Mouse (Mus musculus) neural tube, embryonic 12.5 days (tissue): ENCODE data around the gene Rora. TPM values are rescaled to one million over a fixed set of nuclear protein-coding genes. Genes with fewer than 3 reads are reported as not detected.

Experiments used
- ATAC-seq: fragments of 200-750 bp; cut with Nextera tagmentation; 2 replicates; pipeline ENCODE4 v1.8.0; 2017; ENCODE audit warnings: low read depth, mild to moderate bottlenecking, moderate TSS enrichment, moderate library complexity; ENCODE audit not compliant: low FRiP score
- H3K27ac ChIP-seq: fragments of 300-500 bp; sonication (generic); 2 replicates; pipeline ENCODE4 v1.5.1; 2016
- H3K27me3 ChIP-seq: fragments of 300-500 bp; sonication (generic); replicated peaks from 2 replicates; pipeline ENCODE4 v1.6.1; 2016; ENCODE audit warnings: mild to moderate bottlenecking
- H3K36me3 ChIP-seq: fragments of 300-500 bp; sonication (generic); 2 replicates; pipeline ENCODE4 v1.6.1; 2016; ENCODE audit warnings: mild to moderate bottlenecking
- H3K4me1 ChIP-seq: fragments of 300-500 bp; sonication (generic); 2 replicates; pipeline ENCODE4 v1.6.1; 2016
- H3K4me2 ChIP-seq: fragments of 300-500 bp; sonication (generic); replicated peaks from 2 replicates; pipeline ENCODE4 v1.6.1; 2016; ENCODE audit warnings: mild to moderate bottlenecking
- H3K4me3 ChIP-seq: fragments of 300-500 bp; sonication (generic); 2 replicates; pipeline ENCODE4 v1.5.1; 2016
- H3K9ac ChIP-seq: fragments of 300-500 bp; sonication (generic); 2 replicates; pipeline ENCODE4 v1.6.1; 2016; ENCODE audit warnings: mild to moderate bottlenecking
- H3K9me3 ChIP-seq: fragments of 300-500 bp; sonication (generic); 2 replicates; pipeline ENCODE4 v1.6.1; 2016; ENCODE audit warnings: mild to moderate bottlenecking
- WGBS: fragments of 180-500 bp; shearing (Covaris S2); methylation state at CpG from one replicate; pipeline ENCODE4 v1.1.7; 2016; 5-methylcytosine and 5-hydroxymethylcytosine counted together
- polyA plus RNA-seq: library from polyadenylated mRNA; unstranded; fragments of >200 nt; fragmentation: Nextera tagmentation; extraction: Ambion mirVana; gene quantifications from 2 replicates; pipeline ENCODE4 v1.2.1, GENCODE M21; 2016

Gene Rora
- polyA plus RNA-seq, 1 experiment from 2014 or later = 5.3 TPM

GRCm38 (mm10) chr9:69354228-69354627 lies 700.6 kb downstream of the Rora start:
- no peak for ATAC-seq
- Histone ChIP-seq H3K9ac (no peak overlapping the region), H3K36me3 (no peaks in the 10 kb centered on the region), H3K27ac (no peak overlapping the region), H3K9me3 (no peaks in the 10 kb centered on the region), H3K27me3 (no peaks in the 10 kb centered on the region; the same call in 1 of the 2 replicates), H3K4me1 (no peaks in the 10 kb centered on the region; the same call in 1 of the 2 replicates), H3K4me3 (no peak overlapping the region), H3K4me2 (no peak overlapping the region)
- 72% methylated on average over 6 of the region's 6 CpGs for WGBS

GRCm38 (mm10) chr9:69357834-69358233 lies 704.2 kb downstream of the Rora start:
- H3K4me1 ChIP-seq = no peaks in the 10 kb centered on the region; the same call in 1 of the 2 replicates
- no peak overlapping the region for H3K4me2 ChIP-seq
- no peaks in the 10 kb centered on the region for H3K36me3 ChIP-seq
- H3K9me3 ChIP-seq = no peaks in the 10 kb centered on the region
- no peaks in the 10 kb centered on the region; the same call in 1 of the 2 replicates for H3K27me3 ChIP-seq
- H3K9ac ChIP-seq = no peak overlapping the region
- ATAC-seq = no peak
- 34% methylated on average over 3 of the region's 3 CpGs for WGBS
- H3K4me3 ChIP-seq = no peak overlapping the region
- no peak overlapping the region for H3K27ac ChIP-seq

- H3K9me3 ChIP-seq = no peaks in the 10 kb centered on the region
- H3K4me2 ChIP-seq = no peak overlapping the region
- H3K4me1 ChIP-seq = no peaks in the 10 kb centered on the region; the same call in 1 of the 2 replicates
- ATAC-seq = no peak
- H3K27me3 ChIP-seq = no peaks in the 10 kb centered on the region; the same call in 1 of the 2 replicates
- H3K4me3 ChIP-seq = no peak overlapping the region
- no peak overlapping the region for H3K27ac ChIP-seq
- 69% methylated on average over 6 of the region's 6 CpGs for WGBS
- H3K9ac ChIP-seq = no peak overlapping the region
- no peaks in the 10 kb centered on the region for H3K36me3 ChIP-seq
Measured at GRCm38 (mm10) chr9:69358797-69359196, 705.2 kb downstream of the Rora start.

DNA sequence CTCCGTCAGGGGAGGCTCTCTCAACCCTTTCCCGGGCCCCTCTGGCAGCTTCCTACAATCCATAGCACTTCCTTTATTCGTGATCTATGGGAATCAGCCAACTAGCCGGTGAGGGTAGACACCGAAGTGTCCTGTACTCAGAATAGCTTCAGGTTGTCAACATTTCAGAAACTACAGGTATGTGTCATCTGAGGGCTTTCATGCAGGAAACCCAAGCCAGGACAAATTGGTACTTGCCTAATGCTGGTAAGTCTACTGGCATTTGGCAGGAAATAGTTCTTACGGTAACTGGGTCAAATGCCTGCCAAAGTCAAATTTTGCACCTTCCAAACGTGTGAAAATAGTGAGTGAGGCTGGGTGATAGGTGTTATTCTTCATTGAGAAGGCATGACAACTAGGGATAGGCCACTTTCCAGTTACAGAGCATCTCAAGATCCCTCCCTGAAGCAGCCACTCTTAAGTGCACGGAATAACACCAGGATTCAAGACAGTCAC lies 708.4 kb downstream of the Rora start:
- 90% methylated on average over 8 of the region's 8 CpGs for WGBS
- no peaks in the 10 kb centered on the region; the same call in 1 of the 2 replicates for H3K4me1 ChIP-seq
- H3K9ac ChIP-seq = no peak overlapping the region
- ATAC-seq = no peak
- no peak overlapping the region for H3K4me3 ChIP-seq
- no peaks in the 10 kb centered on the region for H3K36me3 ChIP-seq
- no peaks in the 10 kb centered on the region for H3K9me3 ChIP-seq
- no peaks in the 10 kb centered on the region for H3K27me3 ChIP-seq
- H3K4me2 ChIP-seq = no peak overlapping the region
- no peak overlapping the region for H3K27ac ChIP-seq

DNA sequence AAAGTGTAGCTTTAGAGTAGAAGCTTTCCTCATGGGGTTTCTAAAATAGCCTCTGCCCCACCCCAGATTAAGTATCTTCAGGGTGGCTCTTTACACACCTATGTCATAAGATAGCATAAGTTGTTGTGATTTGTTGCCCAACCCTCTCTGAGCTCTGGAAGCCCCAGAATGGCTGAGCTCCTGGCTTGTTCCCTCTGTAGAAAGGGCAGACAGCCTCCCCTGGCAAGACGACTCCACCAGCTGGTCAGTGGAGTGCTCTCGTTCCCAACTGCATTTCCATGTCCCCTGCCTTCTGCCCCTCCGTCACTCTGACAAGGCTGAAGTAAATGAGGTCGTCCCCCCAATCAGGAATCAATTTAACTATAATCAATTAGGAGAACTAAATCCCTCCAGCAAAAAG lies 709.2 kb downstream of the Rora start:
- Histone ChIP-seq H3K9me3 (no peaks in the 10 kb centered on the region), H3K36me3 (no peaks in the 10 kb centered on the region), H3K4me2 (no peak overlapping the region), H3K27ac (no peak overlapping the region), H3K4me3 (no peak overlapping the region), H3K4me1 (no peaks in the 10 kb centered on the region; the same call in 1 of the 2 replicates), H3K9ac (no peak overlapping the region), H3K27me3 (no peaks in the 10 kb centered on the region)
- 42% methylated on average over 4 of the region's 4 CpGs for WGBS
- ATAC-seq = no peak

DNA sequence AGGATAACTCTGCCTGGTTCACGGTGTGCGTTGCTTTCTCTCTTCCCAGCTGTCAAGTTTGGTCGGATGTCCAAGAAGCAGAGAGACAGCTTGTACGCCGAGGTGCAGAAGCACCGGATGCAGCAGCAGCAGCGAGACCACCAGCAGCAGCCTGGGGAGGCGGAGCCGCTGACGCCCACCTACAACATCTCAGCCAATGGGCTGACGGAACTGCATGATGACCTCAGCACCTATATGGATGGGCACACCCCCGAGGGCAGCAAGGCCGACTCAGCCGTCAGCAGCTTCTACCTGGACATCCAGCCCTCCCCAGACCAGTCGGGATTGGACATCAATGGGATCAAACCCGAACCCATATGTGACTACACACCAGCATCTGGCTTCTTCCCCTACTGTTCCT lies 710.5 kb downstream of the Rora start:
- Histone ChIP-seq H3K4me1 (no peaks in the 10 kb centered on the region), H3K9me3 (no peaks in the 10 kb centered on the region), H3K27me3 (no peaks in the 10 kb centered on the region), H3K27ac (no peak overlapping the region), H3K9ac (no peak overlapping the region), H3K4me2 (no peak overlapping the region), H3K36me3 (no peaks in the 10 kb centered on the region), H3K4me3 (no peak overlapping the region)
- 68% methylated on average over 16 of the region's 16 CpGs for WGBS
- ATAC-seq = no peak

DNA sequence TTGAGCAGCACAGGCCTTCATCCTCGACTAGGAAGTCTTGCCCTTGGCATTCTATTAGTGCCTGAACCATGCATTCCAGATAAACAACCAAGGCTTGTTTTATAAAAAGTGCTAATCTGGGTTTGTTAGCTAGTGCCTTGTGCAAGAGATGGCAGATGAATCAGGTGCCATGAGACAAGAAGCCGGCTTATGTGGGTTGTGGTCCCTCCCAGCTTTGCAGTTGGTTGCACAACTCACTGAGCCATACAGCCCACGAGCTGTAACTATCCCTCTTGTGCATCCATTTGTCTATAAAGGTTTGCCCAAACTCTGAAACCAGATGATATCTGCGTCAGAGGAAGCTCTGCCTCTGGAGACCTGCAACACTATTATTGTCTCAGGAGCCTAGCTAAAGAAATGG lies 713.5 kb downstream of the Rora start:
- Histone ChIP-seq H3K4me2 (no peak overlapping the region), H3K4me1 (no peaks in the 10 kb centered on the region), H3K9me3 (no peaks in the 10 kb centered on the region), H3K4me3 (no peak overlapping the region), H3K27ac (no peak overlapping the region), H3K9ac (no peak overlapping the region), H3K36me3 (no peaks in the 10 kb centered on the region), H3K27me3 (no peaks in the 10 kb centered on the region)
- no peak for ATAC-seq
- WGBS = 76% methylated on average over 4 of the region's 4 CpGs

GRCm38 (mm10) chr9:69368071-69368470 lies 714.5 kb downstream of the Rora start:
- 73% methylated on average over 8 of the region's 8 CpGs for WGBS
- H3K27me3 ChIP-seq = no peaks in the 10 kb centered on the region
- no peak for ATAC-seq
- no peak overlapping the region for H3K4me3 ChIP-seq
- no peak overlapping the region for H3K9ac ChIP-seq
- H3K4me2 ChIP-seq = no peak overlapping the region
- H3K36me3 ChIP-seq = no peaks in the 10 kb centered on the region
- no peaks in the 10 kb centered on the region for H3K9me3 ChIP-seq
- H3K4me1 ChIP-seq = no peaks in the 10 kb centered on the region
- H3K27ac ChIP-seq = no peak overlapping the region

- Histone ChIP-seq H3K4me1 (no peaks in the 10 kb centered on the region), H3K36me3 (no peaks in the 10 kb centered on the region), H3K4me2 (no peak overlapping the region), H3K9ac (no peak overlapping the region), H3K9me3 (no peaks in the 10 kb centered on the region), H3K27ac (no peak overlapping the region), H3K4me3 (no peak overlapping the region), H3K27me3 (no peaks in the 10 kb centered on the region)
- 84% methylated on average over 11 of the region's 11 CpGs for WGBS
- ATAC-seq = no peak
Measured at GRCm38 (mm10) chr9:69371046-69371724, 717.6 kb downstream of the Rora start.

- WGBS = 42% methylated on average over 4 of the region's 4 CpGs
- Histone ChIP-seq H3K9me3 (no peaks in the 10 kb centered on the region), H3K36me3 (peaks cover 4% of the 10 kb centered on the region; the same call in 1 of the 2 replicates), H3K4me1 (no peaks in the 10 kb centered on the region), H3K4me3 (no peak overlapping the region), H3K4me2 (no peak overlapping the region), H3K27me3 (no peaks in the 10 kb centered on the region), H3K27ac (no peak overlapping the region), H3K9ac (no peak overlapping the region)
- ATAC-seq = no peak
Measured at GRCm38 (mm10) chr9:69372871-69373270, 719.3 kb downstream of the Rora start.

DNA sequence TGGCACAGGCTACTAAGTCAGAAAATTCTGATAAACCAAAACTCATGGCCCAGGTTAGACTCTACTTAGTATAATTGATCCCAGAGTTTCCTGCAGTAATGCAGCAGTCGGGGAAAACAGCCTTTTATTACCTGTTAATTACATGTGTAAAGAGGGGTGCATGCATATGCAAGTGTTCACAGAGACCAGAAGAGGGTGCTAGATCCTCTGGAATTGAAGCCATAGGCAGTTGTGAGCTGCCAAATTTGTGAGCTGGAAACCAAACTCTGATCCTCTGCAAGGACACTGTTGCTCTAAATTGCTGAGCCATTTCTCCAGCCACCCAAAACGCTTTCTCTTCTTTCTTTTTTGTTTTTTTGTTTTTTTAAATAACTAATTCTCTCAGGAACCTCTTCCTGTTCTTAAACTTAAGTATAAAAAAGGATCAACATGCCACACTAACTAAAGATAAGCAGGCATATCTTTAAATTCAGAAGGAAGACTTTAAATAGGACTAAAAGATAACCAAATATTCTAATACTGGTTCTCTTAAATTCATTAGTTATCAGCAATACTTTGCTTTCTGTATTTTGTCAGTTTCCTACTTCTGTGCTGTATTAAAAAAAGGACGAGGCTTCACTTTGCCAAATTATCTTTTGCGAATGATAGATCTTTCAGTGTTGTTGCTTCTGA lies 723.5 kb downstream of the Rora start:
- Histone ChIP-seq H3K4me2 (no peak overlapping the region), H3K4me1 (no peaks in the 10 kb centered on the region), H3K36me3 (peaks cover 4% of the 10 kb centered on the region; the same call in 1 of the 2 replicates), H3K4me3 (no peak overlapping the region), H3K9ac (no peak overlapping the region), H3K27ac (no peak overlapping the region), H3K9me3 (no peaks in the 10 kb centered on the region), H3K27me3 (no peaks in the 10 kb centered on the region)
- WGBS = 83% methylated on average over 4 of the region's 4 CpGs
- ATAC-seq = no peak

DNA sequence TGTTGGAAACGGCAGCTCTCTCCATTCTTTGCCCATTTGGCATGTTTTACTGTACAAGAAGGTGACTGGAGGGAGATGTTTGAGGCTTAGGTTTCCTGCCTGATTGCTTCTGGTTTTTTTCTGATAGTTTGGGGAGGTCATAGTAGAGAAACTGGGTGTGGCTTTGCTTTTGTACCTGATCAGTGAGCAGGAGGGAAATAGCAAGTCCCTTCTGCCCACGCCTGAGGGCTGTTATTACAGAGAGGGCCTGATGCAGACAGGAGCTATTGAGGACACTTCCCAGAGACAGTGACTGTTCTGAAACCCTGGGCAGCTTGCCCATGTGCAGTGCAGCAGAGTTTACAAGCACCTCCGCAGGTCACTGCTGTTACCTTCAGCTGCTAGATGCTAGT lies 724.1 kb downstream of the Rora start:
- WGBS = 91% methylated on average over 3 of the region's 3 CpGs
- no peak overlapping the region for H3K9ac ChIP-seq
- H3K4me3 ChIP-seq = no peak overlapping the region
- peaks cover 4% of the 10 kb centered on the region; the same call in 1 of the 2 replicates for H3K36me3 ChIP-seq
- H3K4me1 ChIP-seq = no peaks in the 10 kb centered on the region
- H3K4me2 ChIP-seq = no peak overlapping the region
- H3K27ac ChIP-seq = no peak overlapping the region
- ATAC-seq = no peak
- H3K27me3 ChIP-seq = no peaks in the 10 kb centered on the region
- H3K9me3 ChIP-seq = no peaks in the 10 kb centered on the region
